Mouse (Mus musculus): ENCODE measurements around the gene Parg.
"Not testable (repeated sequence)": the region's sequence is repeated elsewhere in the genome, so short reads cannot be mapped to it uniquely, and the experiment has no call there.

Gene Parg

DNA sequence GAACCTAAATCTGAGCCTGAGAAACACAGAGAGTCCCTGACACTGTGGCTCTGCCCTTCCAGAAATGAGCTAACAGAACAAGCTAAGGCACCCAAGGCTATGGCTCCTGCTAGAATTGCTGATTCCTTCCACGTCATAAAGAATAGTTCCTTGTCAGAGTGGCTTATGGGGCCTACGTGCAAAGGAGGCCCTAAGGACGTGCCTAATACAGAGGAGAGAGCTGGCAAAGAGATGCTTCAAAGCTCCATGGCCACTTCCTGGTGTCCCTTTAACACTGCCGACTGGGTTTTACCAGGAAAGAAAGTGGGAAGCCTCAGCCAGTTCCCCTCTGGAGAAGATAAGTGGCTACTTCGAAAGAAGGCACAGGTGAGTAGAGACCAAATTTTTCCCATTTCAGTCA, 25.2 kb upstream of the Parg start:
- not testable (repeated sequence) for DNase-seq (ENCODE audit: extremely low read depth, low read depth, low spot score)

- no peak for DNase-seq (ENCODE audit: extremely low read depth, low read depth, low spot score)
Measured at GRCm38 (mm10) chr14:32179393-32180195, 22.2 kb upstream of the Parg start.

- no peak for DNase-seq (ENCODE audit: extremely low read depth, low read depth, low spot score)
Measured at GRCm38 (mm10) chr14:32180861-32181260, 20.9 kb upstream of the Parg start.

DNA sequence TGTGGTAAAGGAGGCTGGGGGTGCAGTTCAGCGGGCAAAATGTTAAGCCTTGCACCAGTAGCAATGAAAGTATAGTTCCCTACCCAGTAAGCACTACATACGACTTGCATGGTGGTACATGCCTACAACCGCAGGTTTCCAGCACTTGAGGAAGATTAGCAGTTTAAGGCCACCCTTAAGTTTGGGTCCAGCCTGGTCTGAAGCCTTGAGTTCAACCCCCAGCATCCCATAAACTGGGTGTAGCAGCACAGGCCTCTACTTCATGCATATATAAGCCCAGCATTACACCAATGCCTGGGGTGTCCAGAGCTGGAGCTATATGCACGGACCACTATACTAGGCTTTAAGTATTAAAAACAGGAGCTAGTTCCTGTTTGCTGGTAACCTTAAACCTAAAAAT, 17.9 kb upstream of the Parg start:
- no peak for DNase-seq (ENCODE audit: extremely low read depth, low read depth, low spot score)

- no peak for DNase-seq (ENCODE audit: extremely low read depth, low read depth, low spot score)
Measured at GRCm38 (mm10) chr14:32190627-32191391, 10.9 kb upstream of the Parg start.

DNA sequence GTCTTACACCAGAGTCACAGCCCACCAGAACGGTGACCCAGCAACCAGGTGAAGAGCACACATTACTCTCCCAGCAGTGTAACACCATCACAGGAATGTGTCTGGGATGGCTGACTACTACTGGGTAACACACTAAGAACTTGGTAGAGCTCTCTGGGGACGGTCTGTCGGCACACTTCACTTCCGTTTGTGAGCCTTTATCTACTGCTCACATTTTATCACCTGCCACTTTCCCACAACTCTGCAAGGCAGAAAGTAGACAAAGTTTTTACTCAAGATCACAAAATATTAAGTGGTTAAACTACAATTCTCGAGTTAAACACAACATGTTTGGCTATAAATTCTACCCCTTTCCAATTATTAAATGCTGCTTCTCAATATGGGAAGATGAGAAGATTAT, 9.8 kb upstream of the Parg start:
- DNase-seq (ENCODE audit: extremely low read depth, low read depth, low spot score): no peak

- DNase-seq (ENCODE audit: extremely low read depth, low read depth, low spot score): no peak
Measured at GRCm38 (mm10) chr14:32192437-32192836, 9.3 kb upstream of the Parg start.

DNA sequence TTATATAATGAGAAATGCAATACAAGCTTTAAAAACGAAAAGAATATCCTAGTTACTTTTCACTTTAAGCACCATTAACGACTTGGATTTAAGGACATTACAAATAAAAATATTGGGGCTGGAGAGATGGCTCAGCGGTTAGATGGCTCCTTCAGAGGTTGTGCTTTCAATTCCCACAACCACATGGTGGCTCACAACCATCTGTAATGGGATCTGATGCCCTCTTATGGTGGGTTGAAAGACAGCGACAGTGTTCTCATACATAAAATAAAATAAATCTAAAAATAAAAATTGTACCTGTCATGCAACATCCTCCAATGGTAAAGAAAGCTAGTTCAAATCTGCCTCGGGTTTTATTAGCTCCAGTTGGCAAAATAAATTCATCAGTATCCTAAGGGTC, 8.2 kb upstream of the Parg start:
- not testable (repeated sequence) for DNase-seq (ENCODE audit: extremely low read depth, low read depth, low spot score)

DNA sequence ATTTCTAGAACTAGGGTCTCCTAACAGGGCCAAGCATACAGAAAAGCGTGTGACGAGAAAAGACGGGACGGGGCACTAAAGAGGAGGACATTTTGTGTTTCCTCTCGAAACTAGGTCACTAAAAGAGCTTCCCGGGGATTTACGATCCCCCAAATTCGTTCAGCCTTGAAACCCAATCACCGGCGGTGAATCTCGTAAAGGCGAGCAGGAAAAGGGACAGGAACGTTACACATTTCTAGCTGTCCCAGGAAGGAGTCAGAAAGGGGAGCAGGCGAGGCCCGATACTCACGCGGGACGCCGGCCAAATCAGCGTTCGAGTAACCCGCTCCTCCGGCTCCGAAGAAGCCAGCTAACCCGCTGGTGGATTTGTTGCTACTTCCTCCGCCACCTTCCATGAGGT, 395 bp upstream of the Parg start:
- no peak for DNase-seq (ENCODE audit: extremely low read depth, low read depth, low spot score)

DNA sequence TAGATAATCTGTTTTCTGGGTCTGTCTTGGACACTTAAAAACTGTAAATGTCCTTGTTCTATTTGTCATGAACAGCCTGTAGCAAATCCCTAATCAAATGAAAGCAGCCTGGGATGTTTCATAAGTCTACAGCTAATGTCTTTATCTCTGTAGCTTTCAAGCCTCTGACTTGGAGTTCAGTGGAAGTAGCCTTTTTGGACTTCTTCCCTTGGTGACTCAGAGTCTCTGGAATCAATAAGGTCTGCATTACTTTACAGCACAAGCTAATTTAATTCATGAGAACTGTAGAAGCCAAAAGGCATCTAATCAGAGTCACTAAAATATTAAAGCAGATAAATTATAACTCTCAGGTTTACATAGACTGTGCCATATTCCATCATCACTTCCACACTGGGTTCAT, 24.9 kb downstream of the Parg start:
- no peak for DNase-seq (ENCODE audit: extremely low read depth, low read depth, low spot score)

GRCm38 (mm10) chr14:32228996-32229395, 27.2 kb downstream of the Parg start:
- DNase-seq (ENCODE audit: extremely low read depth, low read depth, low spot score): no peak

GRCm38 (mm10) chr14:32242401-32242800, 40.7 kb downstream of the Parg start:
- DNase-seq (ENCODE audit: extremely low read depth, low read depth, low spot score): no peak

GRCm38 (mm10) chr14:32246019-32246418, 44.3 kb downstream of the Parg start:
- DNase-seq (ENCODE audit: extremely low read depth, low read depth, low spot score): no peak

DNA sequence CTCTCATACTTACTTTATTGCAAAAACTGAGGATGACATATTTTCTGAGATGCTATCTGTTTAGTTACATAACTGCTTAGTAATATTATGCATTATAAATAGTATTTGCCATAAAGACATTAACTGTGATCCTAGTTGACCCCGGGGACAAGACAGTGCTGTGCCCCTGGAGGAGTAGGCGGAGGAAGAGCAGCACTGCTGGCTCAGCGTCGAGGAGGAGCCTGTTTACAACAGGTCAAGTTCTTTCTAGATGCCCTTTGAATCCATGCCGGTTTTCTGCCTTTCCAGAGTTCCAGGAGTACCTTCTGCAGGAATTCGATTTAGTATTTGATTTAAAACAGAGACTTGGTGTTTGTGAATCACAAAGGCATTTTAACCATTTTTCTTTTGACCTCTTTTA, 47.9 kb downstream of the Parg start:
- DNase-seq (ENCODE audit: extremely low read depth, low read depth, low spot score): no peak

- DNase-seq (ENCODE audit: extremely low read depth, low read depth, low spot score): no peak
Measured at GRCm38 (mm10) chr14:32260830-32261229, 59.1 kb downstream of the Parg start.

GRCm38 (mm10) chr14:32261741-32262140, 60.0 kb downstream of the Parg start:
- DNase-seq (ENCODE audit: extremely low read depth, low read depth, low spot score): no peak

- no peak for DNase-seq (ENCODE audit: extremely low read depth, low read depth, low spot score)
Measured at GRCm38 (mm10) chr14:32268999-32269398, 67.2 kb downstream of the Parg start.

DNA sequence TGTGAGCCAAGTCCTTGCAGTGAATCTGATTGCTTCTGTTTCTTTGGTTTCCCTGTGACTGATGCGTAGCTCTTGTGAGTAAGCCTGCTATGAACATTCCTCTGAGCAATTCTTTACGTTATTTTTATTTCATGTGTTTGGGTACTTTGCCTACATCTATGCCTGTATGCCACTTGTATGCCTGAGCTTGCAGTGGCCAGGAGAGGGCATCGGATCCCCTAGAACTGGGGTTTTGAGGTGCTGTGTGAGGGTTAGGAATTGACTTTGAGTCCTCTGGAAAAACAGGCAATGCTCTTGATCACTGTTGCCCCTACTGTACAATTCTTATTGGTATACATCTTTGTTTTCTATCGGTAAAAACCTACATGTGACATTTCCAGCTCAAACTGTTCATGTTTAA, 67.8 kb downstream of the Parg start:
- no peak for DNase-seq (ENCODE audit: extremely low read depth, low read depth, low spot score)

GRCm38 (mm10) chr14:32301622-32302021, 99.9 kb downstream of the Parg start:
- no peak for DNase-seq (ENCODE audit: extremely low read depth, low read depth, low spot score)

- DNase-seq (ENCODE audit: extremely low read depth, low read depth, low spot score): no peak
Measured at GRCm38 (mm10) chr14:32302423-32302822, 100.7 kb downstream of the Parg start.

DNA sequence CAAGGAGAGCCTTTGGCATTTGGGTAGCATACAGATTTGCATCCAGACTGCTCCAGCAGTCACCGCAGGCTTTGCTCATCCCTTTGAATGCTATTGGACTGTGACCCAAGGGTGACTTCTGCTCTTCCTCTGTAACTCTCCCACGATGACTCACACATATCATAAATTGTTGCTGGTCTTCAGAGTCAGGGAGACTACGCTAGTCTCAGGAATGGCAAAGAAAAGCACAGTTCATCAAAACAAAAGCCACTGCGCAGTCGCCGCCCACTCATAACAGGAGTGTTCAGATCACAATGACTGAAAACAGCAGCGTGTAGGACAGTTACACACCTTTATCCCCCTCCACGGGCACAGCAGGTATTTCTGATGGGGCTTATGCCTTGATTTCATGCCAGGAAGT, 103.2 kb downstream of the Parg start:
- no peak for DNase-seq (ENCODE audit: extremely low read depth, low read depth, low spot score)

DNA sequence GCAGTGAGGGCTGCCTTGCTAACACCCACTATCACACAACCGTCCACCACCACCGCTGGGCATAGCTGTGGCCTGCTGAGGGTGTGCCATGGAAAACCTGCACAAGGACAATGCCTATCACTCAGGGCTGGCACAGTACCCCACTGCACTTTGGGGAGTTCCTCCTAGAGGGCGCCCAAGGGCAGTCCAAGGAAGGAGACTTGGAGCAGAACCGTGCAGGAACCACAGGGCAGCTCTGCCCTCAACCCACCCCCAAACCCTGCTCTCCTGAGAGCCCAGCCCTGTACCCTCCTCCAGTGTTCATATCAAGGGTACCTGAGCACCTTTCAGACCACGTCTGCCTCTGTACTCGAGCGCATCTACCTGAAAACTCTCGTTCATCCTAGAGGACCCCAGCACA, 108.1 kb downstream of the Parg start:
- no peak for DNase-seq (ENCODE audit: extremely low read depth, low read depth, low spot score)
